Mouse (Mus musculus) c-Kit-positive CD71-negative TER-119-negative erythroid progenitor cells, embryonic 14.5 days (primary cell): ENCODE measurements around the gene Pim2.

Experiments
- DNase-seq: peaks from one replicate; pipeline ENCODE4 v3.0.0-alpha.2; 2013; ENCODE audit warnings: low read depth

Pim2 gene

GRCm38 (mm10) chrX:7878007-7878419, at the start of gene Pim2:
Pim2 (plus strand) TSS chrX:7878262.
- peak; percentile 59 for DNase-seq

GRCm38 (mm10) chrX:7837146-7837545, 40.9 kb upstream of the Pim2 start:
- no peak for DNase-seq

- DNase-seq = no peak
These were observed 37.3 kb upstream of the Pim2 start for GRCm38 (mm10) chrX:7840842-7841162.

GRCm38 (mm10) chrX:7841163-7842162, 36.6 kb upstream of the Pim2 start, which contains the start of gene Otud5:
Otud5 (plus strand) TSS chrX:7841364.
- DNase-seq = peak; percentile 87

GRCm38 (mm10) chrX:7842318-7842717, 35.7 kb upstream of the Pim2 start:
- no peak for DNase-seq

- DNase-seq = no peak
These were observed 30.2 kb upstream of the Pim2 start for GRCm38 (mm10) chrX:7847845-7848244.

GRCm38 (mm10) chrX:7854578-7854977, 23.5 kb upstream of the Pim2 start:
- no peak for DNase-seq

GRCm38 (mm10) chrX:7859191-7859753, 18.8 kb upstream of the Pim2 start:
- no peak for DNase-seq

- no peak for DNase-seq
These were observed 14.9 kb upstream of the Pim2 start for GRCm38 (mm10) chrX:7863181-7863580.

- no peak for DNase-seq
These were observed 13.5 kb upstream of the Pim2 start for GRCm38 (mm10) chrX:7864551-7864950.

- DNase-seq = no peak
These were observed 12.7 kb upstream of the Pim2 start for GRCm38 (mm10) chrX:7865343-7865742.

GRCm38 (mm10) chrX:7865786-7866185, 12.3 kb upstream of the Pim2 start:
- DNase-seq = no peak

- no peak for DNase-seq
These were observed 10.9 kb upstream of the Pim2 start for GRCm38 (mm10) chrX:7867141-7867540.

- DNase-seq = no peak
These were observed 9.6 kb upstream of the Pim2 start for GRCm38 (mm10) chrX:7868506-7868905.

- no peak for DNase-seq
These were observed 8.2 kb upstream of the Pim2 start for GRCm38 (mm10) chrX:7869826-7870225.

- no peak for DNase-seq
These were observed 433 bp downstream of the Pim2 start for GRCm38 (mm10) chrX:7878495-7878894.

GRCm38 (mm10) chrX:7879819-7880218, 1.8 kb downstream of the Pim2 start:
- DNase-seq = peak; percentile 63

- DNase-seq = peak; percentile 60
These were observed 5.9 kb downstream of the Pim2 start, which contains the start of gene Slc35a2 for GRCm38 (mm10) chrX:7883841-7884567. Slc35a2 (plus strand) TSS chrX:7884028.

GRCm38 (mm10) chrX:7898211-7898610, 20.1 kb downstream of the Pim2 start:
- no peak for DNase-seq

- peak; percentile 78 for DNase-seq
These were observed 21.1 kb downstream of the Pim2 start, which contains the start of the genes Pqbp1 and Timm17b for GRCm38 (mm10) chrX:7898880-7899874. Pqbp1 (minus strand) TSS chrX:7899269. Timm17b (plus strand) TSS chrX:7899357.

GRCm38 (mm10) chrX:7904441-7904840, 26.4 kb downstream of the Pim2 start:
- DNase-seq = no peak
